Mouse (Mus musculus) neural tube, embryonic 13.5 days (tissue): ENCODE measurements around the gene Cdh16. TPM values are rescaled to one million over a fixed set of nuclear protein-coding genes. Genes with fewer than 3 reads are reported as not detected.

Experiments used
- ATAC-seq: fragments of 200-750 bp; cut with Nextera tagmentation; 2 replicates; pipeline ENCODE4 v1.8.0; 2017; ENCODE audit warnings: low read depth, mild to moderate bottlenecking, moderate TSS enrichment, moderate library complexity
- H3K27ac ChIP-seq: fragments of 300-500 bp; sonication (generic); replicated peaks from 2 replicates; pipeline ENCODE4 v1.5.1; 2015; ENCODE audit warnings: moderate library complexity, mild to moderate bottlenecking, inconsistent platforms
- H3K27me3 ChIP-seq: fragments of 300-500 bp; sonication (generic); 2 replicates; pipeline ENCODE4 v1.6.1; 2015; ENCODE audit warnings: mild to moderate bottlenecking, inconsistent platforms
- H3K36me3 ChIP-seq: fragments of 300-500 bp; sonication (generic); 2 replicates; pipeline ENCODE4 v1.6.1; 2015; ENCODE audit warnings: mild to moderate bottlenecking, inconsistent platforms
- H3K4me1 ChIP-seq: fragments of 300-500 bp; sonication (generic); replicated peaks from 2 replicates; pipeline ENCODE4 v1.6.1; 2015; ENCODE audit warnings: inconsistent platforms
- H3K4me2 ChIP-seq: fragments of 300-500 bp; sonication (generic); 2 replicates; pipeline ENCODE4 v1.6.1; 2015; ENCODE audit warnings: inconsistent platforms, mild to moderate bottlenecking, moderate library complexity
- H3K4me3 ChIP-seq: fragments of 300-500 bp; sonication (generic); 2 replicates; pipeline ENCODE4 v1.5.1; 2015; ENCODE audit warnings: mild to moderate bottlenecking, inconsistent platforms
- H3K9ac ChIP-seq: fragments of 300-500 bp; sonication (generic); 2 replicates; pipeline ENCODE4 v1.6.1; 2015; ENCODE audit warnings: moderate library complexity, mild to moderate bottlenecking, inconsistent platforms
- H3K9me3 ChIP-seq: fragments of 300-500 bp; sonication (generic); 2 replicates; pipeline ENCODE4 v1.6.1; 2016; ENCODE audit warnings: inconsistent platforms
- WGBS: fragments of 180-500 bp; shearing (Covaris S2); methylation state at CpG from one replicate; pipeline ENCODE4 v1.1.7; 2015; 5-methylcytosine and 5-hydroxymethylcytosine counted together
- polyA plus RNA-seq: library from polyadenylated mRNA; unstranded; fragments of >200 nt; fragmentation: Nextera tagmentation; extraction: Ambion mirVana; gene quantifications from 2 replicates; pipeline ENCODE4 v1.2.1, GENCODE M21; 2015

Gene Cdh16
- polyA plus RNA-seq, 1 experiment from 2014 or later = 0.45 TPM

GRCm38 (mm10) chr8:104557226-104557625 is 67.0 kb downstream of the Cdh16 start:
- H3K4me1 ChIP-seq = no peaks in the 10 kb centered on the region
- H3K27ac ChIP-seq = no peak overlapping the region

GRCm38 (mm10) chr8:104555191-104555590 is 69.0 kb downstream of the Cdh16 start:
- Histone ChIP-seq H3K4me1 (no peaks in the 10 kb centered on the region), H3K4me3 (no peak overlapping the region), H3K27ac (no peak overlapping the region), H3K36me3 (no peaks in the 10 kb centered on the region), H3K9ac (no peak overlapping the region), H3K4me2 (no peak overlapping the region), H3K9me3 (no peaks in the 10 kb centered on the region), H3K27me3 (no peaks in the 10 kb centered on the region; the same call in 1 of the 2 replicates)
- 88% methylated on average over 4 of the region's 4 CpGs for WGBS
- no peak for ATAC-seq

More at GRCm38 (mm10) chr8:104557226-104557625, 67.0 kb downstream of the Cdh16 start:
- no peak for ATAC-seq
- Histone ChIP-seq H3K27me3 (no peaks in the 10 kb centered on the region; the same call in 1 of the 2 replicates), H3K4me3 (no peak overlapping the region), H3K4me2 (no peak overlapping the region), H3K9me3 (no peaks in the 10 kb centered on the region), H3K36me3 (no peaks in the 10 kb centered on the region), H3K9ac (no peak overlapping the region)
- 89% methylated on average over 7 of the region's 7 CpGs for WGBS

Other genes with a start within 250 kb of the Cdh16 start
- 1.6 and 1.9 TPM in 2 replicates for gene Cmtm4, start 228.6 kb downstream of the Cdh16 start, polyA plus RNA-seq
- 95.5 and 104 TPM in 2 replicates for gene Dync1li2, start 181.3 kb downstream of the Cdh16 start, polyA plus RNA-seq
- gene Terb1, start 114.5 kb downstream of the Cdh16 start, polyA plus RNA-seq = 0.18 and 0.21 TPM in 2 replicates
- gene Nae1, start 89.8 kb downstream of the Cdh16 start, polyA plus RNA-seq = 108 and 113 TPM in 2 replicates
- 2.2 and 2.3 TPM in 2 replicates for gene Car7, start 89.7 kb downstream of the Cdh16 start, polyA plus RNA-seq
- 17.9 and 19.7 TPM in 2 replicates for gene Pdp2, start 32.9 kb downstream of the Cdh16 start, polyA plus RNA-seq
- gene Rrad, start 6.9 kb upstream of the Cdh16 start, polyA plus RNA-seq = 3.7 and 4.9 TPM in 2 replicates
- gene Ciao2b, start 17.6 kb upstream of the Cdh16 start, polyA plus RNA-seq = 131 and 143 TPM in 2 replicates
- not detected in 2 replicates for gene Ces2a, start 109.6 kb upstream of the Cdh16 start, polyA plus RNA-seq
- 0.13 and 0.15 TPM in 2 replicates for gene Ces2b, start 207.2 kb upstream of the Cdh16 start, polyA plus RNA-seq
- not detected in 2 replicates for gene Ces2c, start 222.7 kb upstream of the Cdh16 start, polyA plus RNA-seq